Mouse (Mus musculus) lung, adult 2 months (tissue): ENCODE measurements around the gene Cdc25b.

Experiments
- CTCF ChIP-seq: fragments of 200-500 bp; IDR thresholded peaks from 2 replicates; pipeline ENCODE4 v1.5.1; 2011; ENCODE audit warnings: mild to moderate bottlenecking, low read length, control low read depth; ENCODE audit not compliant: insufficient read depth
- POLR2A ChIP-seq: fragments of 200-500 bp; IDR thresholded peaks from 2 replicates; pipeline ENCODE4 v1.6.1; 2011; ENCODE audit warnings: low read depth, mild to moderate bottlenecking, control low read depth, low read length, borderline replicate concordance; ENCODE audit errors: extremely low read depth

DNA sequence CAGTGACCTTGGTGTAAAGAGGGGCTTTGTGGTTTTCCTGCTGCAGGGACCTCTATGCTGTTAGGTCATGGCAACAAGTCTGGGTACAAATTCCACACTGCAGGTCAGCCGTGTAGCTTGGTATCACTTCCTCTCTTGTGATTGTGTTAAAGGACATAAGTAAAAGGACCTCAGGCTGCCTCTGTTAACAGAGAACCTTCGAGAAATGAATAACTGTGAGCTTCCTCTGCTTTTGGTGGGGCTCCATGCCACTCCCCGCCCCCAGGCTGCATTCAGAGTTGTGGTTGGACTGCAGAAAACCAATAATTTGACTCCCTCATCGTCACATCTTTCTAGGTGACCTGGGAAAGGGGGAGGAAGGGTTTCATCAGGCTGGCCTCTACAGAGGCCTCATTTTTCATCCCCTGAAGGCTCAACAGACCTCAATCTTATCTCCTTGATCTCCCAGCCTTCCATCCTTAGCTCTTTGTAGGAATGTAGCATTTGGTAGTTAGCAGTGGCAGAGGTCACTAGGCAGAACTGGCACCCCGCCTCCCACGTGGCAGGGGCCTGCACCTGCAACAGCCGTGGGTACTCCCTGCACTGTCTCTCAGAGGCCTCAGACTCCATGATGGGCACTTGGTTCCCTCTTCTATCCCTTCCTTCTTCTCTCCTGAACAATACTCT is 48.4 kb downstream of the Cdc25b start:
- TF ChIP-seq CTCF (no peak), POLR2A (no peak)
